Mouse (Mus musculus) stomach, embryonic 16.5 days (tissue): ENCODE measurements around the gene Nipsnap3b. TPM values are rescaled to one million over a fixed set of nuclear protein-coding genes. Genes with fewer than 3 reads are reported as not detected.

Experiments used
- ATAC-seq: fragments of 200-750 bp; cut with Nextera tagmentation; 2 replicates; pipeline ENCODE4 v1.8.0; 2017; ENCODE audit warnings: moderate number of reproducible peaks, moderate TSS enrichment; ENCODE audit not compliant: insufficient read depth, low FRiP score
- H3K27ac ChIP-seq: fragments of 300-500 bp; sonication (generic); 2 replicates; pipeline ENCODE4 v1.5.1; 2014; ENCODE audit warnings: low read length
- H3K27me3 ChIP-seq: fragments of 300-500 bp; sonication (generic); 2 replicates; pipeline ENCODE4 v1.6.1; 2014; ENCODE audit warnings: low read length, control low read depth, mixed read lengths; ENCODE audit not compliant: control insufficient read depth, insufficient read depth
- H3K36me3 ChIP-seq: fragments of 300-500 bp; sonication (generic); 2 replicates; pipeline ENCODE4 v1.6.1; 2014; ENCODE audit warnings: low read length; ENCODE audit not compliant: control insufficient read depth, insufficient read depth
- H3K4me1 ChIP-seq: fragments of 300-500 bp; sonication (generic); 2 replicates; pipeline ENCODE4 v1.6.1; 2014; ENCODE audit warnings: low read length, control low read depth, mixed read lengths; ENCODE audit not compliant: control insufficient read depth, insufficient read depth
- H3K4me2 ChIP-seq: fragments of 300-500 bp; sonication (generic); 2 replicates; pipeline ENCODE4 v1.6.1; 2014; ENCODE audit warnings: low read depth, low read length, mixed read lengths
- H3K4me3 ChIP-seq: fragments of 300-500 bp; sonication (generic); replicated peaks from 2 replicates; pipeline ENCODE4 v1.5.1; 2014; ENCODE audit warnings: mild to moderate bottlenecking, low read length
- H3K9ac ChIP-seq: fragments of 300-500 bp; sonication (generic); 2 replicates; pipeline ENCODE4 v1.6.1; 2014; ENCODE audit warnings: low read length
- H3K9me3 ChIP-seq: fragments of 300-500 bp; sonication (generic); replicated peaks from 2 replicates; pipeline ENCODE4 v1.6.1; 2016; ENCODE audit warnings: low read length, control low read depth; ENCODE audit not compliant: control insufficient read depth
- WGBS: fragments of 180-500 bp; shearing (Covaris S2); extraction: QIAGEN DNeasy Blood & Tissue Kit; methylation state at CpG from one replicate; pipeline ENCODE4 v1.1.7; 2014; 5-methylcytosine and 5-hydroxymethylcytosine counted together
- polyA plus RNA-seq: library from polyadenylated mRNA; unstranded; fragments of >200 nt; fragmentation: Nextera tagmentation; extraction: Ambion mirVana; gene quantifications from 2 replicates; pipeline ENCODE4 v1.2.1, GENCODE M21; 2015

Gene Nipsnap3b
- polyA plus RNA-seq, 1 experiment from 2014 or later, result 93.0 TPM

DNA sequence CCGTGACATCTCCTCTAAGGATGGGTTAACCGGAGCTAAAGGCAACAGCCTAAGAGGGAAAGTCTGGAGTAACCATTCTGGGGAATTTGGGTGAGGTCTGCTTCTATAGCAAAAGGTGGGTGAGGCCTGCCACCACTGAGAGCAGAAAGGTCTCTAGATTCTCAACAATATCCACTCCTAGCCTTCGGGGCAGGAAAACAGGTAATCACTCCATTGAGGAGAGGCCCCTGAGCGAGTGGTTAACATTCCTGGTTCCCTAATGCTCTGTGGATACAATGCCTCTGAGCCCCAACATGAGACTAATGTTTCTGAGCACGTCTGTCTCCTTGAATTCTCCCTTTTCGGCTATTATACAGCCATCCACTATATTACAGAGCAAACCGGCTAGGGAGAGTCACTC lies 2.7 kb downstream of the Nipsnap3b start:
- Histone ChIP-seq H3K4me2 (no peak overlapping the region), H3K9ac (no peak overlapping the region), H3K4me3 (no peak overlapping the region), H3K36me3 (peaks cover 22% of the 10 kb centered on the region), H3K9me3 (peaks cover 5% of the 10 kb centered on the region; the same call in 1 of the 2 replicates), H3K27me3 (no peaks in the 10 kb centered on the region), H3K4me1 (peaks cover 6% of the 10 kb centered on the region; the same call in 1 of the 2 replicates), H3K27ac (no peak overlapping the region)
- ATAC-seq, result no peak
- WGBS, result 88% methylated on average over 7 of the region's 7 CpGs

DNA sequence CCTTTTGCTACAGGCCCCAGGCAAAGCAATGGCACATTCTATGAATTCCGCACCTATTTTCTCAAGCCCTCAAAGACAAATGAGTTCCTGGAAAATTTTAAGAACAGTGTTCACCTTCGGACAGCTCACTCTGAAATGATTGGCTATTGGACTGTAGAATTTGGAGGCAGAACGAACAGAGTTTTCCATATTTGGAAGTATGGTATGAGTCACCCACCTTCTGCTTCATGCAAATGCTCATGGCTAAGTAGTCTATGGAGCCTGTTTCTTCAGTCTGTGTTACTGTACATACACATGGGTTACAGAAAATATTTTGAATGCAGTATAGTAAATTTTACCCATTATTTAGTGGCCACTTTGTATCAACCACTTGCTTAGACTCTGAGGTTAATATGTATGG lies 3.3 kb downstream of the Nipsnap3b start:
- H3K36me3 ChIP-seq, result peaks cover 22% of the 10 kb centered on the region
- no peaks in the 10 kb centered on the region for H3K27me3 ChIP-seq
- no peak overlapping the region for H3K4me2 ChIP-seq
- H3K27ac ChIP-seq, result no peak overlapping the region
- H3K9ac ChIP-seq, result no peak overlapping the region
- peaks cover 5% of the 10 kb centered on the region; the same call in 1 of the 2 replicates for H3K9me3 ChIP-seq
- WGBS, result 92% methylated on average over 3 of the region's 3 CpGs
- no peak for ATAC-seq
- H3K4me1 ChIP-seq, result peaks cover 6% of the 10 kb centered on the region; the same call in 1 of the 2 replicates
- no peak overlapping the region for H3K4me3 ChIP-seq

DNA sequence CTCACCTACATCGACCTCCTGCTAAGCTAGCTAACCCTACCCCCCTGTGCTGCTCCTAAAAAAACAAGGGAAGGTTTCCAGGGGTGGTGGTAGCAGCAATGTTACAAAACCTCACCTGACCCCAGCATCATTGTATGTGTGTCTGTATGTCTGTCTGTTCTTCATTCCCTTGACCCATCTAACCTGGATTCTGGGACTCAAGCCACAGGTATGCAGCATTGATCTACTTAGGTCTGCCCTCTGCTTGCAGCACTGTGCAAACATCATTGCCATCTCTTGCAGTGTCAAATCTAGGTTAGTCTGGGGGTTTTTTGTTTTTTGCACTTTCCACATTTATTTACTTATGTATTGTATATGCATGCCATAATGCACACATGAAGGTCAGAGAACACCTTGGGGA lies 6.7 kb downstream of the Nipsnap3b start:
- no peak for ATAC-seq
- H3K4me2 ChIP-seq, result no peak overlapping the region
- peaks cover 5% of the 10 kb centered on the region; the same call in 1 of the 2 replicates for H3K9me3 ChIP-seq
- H3K4me1 ChIP-seq, result no peaks in the 10 kb centered on the region
- H3K9ac ChIP-seq, result no peak overlapping the region
- H3K27me3 ChIP-seq, result no peaks in the 10 kb centered on the region
- peaks cover 41% of the 10 kb centered on the region for H3K36me3 ChIP-seq
- no peak overlapping the region for H3K27ac ChIP-seq
- H3K4me3 ChIP-seq, result no peak overlapping the region
- 83% methylated on average over 1 of the region's 1 CpGs for WGBS

DNA sequence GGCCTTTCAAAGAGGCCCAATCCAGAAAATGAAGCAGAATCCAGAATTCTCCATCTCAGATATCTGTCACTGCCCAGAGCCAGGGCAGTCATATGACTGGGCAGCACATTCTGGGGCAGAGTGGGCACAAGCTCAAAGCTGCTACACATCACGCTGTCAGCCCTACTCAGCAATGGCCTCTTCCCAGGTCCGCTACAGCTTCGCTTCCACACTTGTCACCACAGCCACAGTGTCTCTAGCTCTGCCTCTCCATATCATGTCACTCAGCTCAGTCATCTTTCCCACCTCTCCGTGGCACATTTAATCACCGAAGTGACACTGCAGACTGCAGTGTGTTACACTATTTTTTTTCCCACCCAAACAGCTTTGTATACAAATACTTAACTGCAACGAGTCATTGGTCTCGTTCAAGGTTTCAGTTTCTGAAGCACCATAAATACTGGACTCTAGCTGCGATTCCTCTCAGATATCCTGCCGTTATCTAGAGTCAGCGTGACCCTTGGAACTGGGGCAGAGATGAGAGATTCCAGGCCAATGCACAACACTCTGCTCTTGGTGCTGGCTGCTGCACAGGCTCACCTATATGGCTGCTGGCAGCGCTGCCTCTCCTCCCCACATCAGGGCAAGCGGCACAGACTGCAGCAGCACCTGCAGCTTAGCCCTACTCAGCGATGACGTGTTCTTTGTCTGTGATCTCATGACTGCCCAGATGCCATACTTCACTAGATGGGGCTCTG lies 11.7 kb downstream of the Nipsnap3b start:
- H3K27ac ChIP-seq, result no peak overlapping the region
- no peak overlapping the region for H3K4me2 ChIP-seq
- H3K4me1 ChIP-seq, result no peaks in the 10 kb centered on the region
- ATAC-seq, result no peak; the same call in 1 of the 2 replicates
- 87% methylated on average over 14 of the region's 14 CpGs for WGBS
- H3K9ac ChIP-seq, result no peak overlapping the region
- peaks cover 25% of the 10 kb centered on the region; the same call in 1 of the 2 replicates for H3K36me3 ChIP-seq
- no peaks in the 10 kb centered on the region for H3K9me3 ChIP-seq
- no peak overlapping the region for H3K4me3 ChIP-seq
- no peaks in the 10 kb centered on the region for H3K27me3 ChIP-seq

DNA sequence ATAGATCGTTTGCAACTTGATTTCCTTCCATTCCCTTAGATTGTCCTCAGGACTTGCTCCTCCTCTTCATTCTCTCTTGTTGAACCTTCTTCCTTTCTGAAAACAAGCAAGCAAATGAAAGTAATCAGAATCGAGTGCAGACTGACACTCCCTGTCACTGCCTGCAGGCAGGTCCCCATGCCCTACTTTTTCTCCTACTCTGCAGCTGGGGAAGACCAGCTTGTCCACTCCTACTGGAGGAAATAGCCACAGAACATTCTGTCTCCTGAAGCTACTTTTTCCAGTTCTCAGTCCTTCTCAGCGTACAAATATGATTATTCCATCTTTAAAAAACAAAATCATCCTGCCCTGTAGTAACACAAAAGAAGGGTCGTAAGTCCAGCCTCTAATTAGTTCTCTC lies 12.7 kb downstream of the Nipsnap3b start:
- H3K4me3 ChIP-seq, result no peak overlapping the region
- H3K4me1 ChIP-seq, result no peaks in the 10 kb centered on the region
- H3K4me2 ChIP-seq, result no peak overlapping the region
- H3K27me3 ChIP-seq, result no peaks in the 10 kb centered on the region
- WGBS, result 84% methylated on average over 4 of the region's 4 CpGs
- no peak overlapping the region for H3K27ac ChIP-seq
- H3K9me3 ChIP-seq, result no peaks in the 10 kb centered on the region
- ATAC-seq, result no peak
- peaks cover 25% of the 10 kb centered on the region; the same call in 1 of the 2 replicates for H3K36me3 ChIP-seq
- H3K9ac ChIP-seq, result no peak overlapping the region

DNA sequence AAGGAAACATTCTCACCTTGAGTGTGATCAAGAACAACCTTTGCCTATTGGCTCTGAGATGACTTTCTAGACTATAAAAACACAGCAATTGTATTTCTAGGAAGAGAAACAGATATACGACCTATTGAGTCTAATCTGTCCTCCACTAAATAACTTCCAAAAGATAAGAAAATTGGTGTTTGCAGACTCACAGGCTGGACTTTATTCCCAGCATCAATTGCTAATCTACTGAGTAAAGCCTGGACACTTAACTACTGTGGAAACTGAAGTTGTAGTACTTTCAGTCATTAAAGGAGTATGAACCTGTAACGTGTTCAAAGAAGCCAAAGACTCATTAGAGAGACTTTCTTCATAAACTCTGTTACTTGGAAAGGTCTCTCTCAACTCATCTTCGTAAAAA lies 16.1 kb downstream of the Nipsnap3b start:
- Histone ChIP-seq H3K9ac (no peak overlapping the region), H3K4me3 (no peak overlapping the region), H3K9me3 (no peaks in the 10 kb centered on the region), H3K36me3 (peaks cover 12% of the 10 kb centered on the region; the same call in 1 of the 2 replicates), H3K4me2 (no peak overlapping the region), H3K27ac (no peak overlapping the region), H3K4me1 (no peaks in the 10 kb centered on the region), H3K27me3 (no peaks in the 10 kb centered on the region)
- ATAC-seq, result no peak
- 84% methylated on average over 3 of the region's 3 CpGs for WGBS

DNA sequence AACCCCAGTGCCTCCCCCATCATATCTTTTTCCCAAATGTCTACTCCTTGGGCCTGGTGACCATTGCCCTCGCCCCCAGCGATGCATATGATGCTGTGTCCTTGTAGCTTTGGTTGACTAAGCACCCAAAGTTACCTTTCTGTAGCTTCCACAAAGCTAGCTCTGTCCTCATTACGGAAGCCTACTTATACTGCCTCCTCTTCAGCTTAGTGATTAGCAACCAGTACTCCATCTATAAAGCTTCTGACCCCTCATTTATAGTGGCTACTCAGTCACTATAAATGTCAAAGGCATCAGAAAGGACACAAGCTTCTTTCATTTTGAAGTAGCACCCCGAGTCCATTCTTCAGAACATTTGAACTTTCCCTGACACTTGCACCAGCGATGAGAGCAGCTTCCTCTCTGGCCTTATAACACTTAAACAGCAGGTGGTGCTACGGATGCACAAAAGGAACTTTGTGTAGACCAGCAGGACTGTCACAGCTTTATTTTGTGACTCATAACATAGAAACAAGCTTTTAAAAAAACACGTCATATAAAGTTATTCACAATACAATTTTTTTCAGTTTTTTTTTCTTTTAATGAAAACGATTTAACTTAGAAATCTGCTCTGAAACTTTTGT lies 18.8 kb downstream of the Nipsnap3b start:
- H3K27me3 ChIP-seq, result no peaks in the 10 kb centered on the region
- no peak overlapping the region for H3K9ac ChIP-seq
- H3K27ac ChIP-seq, result no peak overlapping the region
- no peak overlapping the region for H3K4me3 ChIP-seq
- no peaks in the 10 kb centered on the region for H3K4me1 ChIP-seq
- no peak for ATAC-seq
- WGBS, result 55% methylated on average over 8 of the region's 8 CpGs
- H3K36me3 ChIP-seq, result no peaks in the 10 kb centered on the region
- no peak overlapping the region for H3K4me2 ChIP-seq
- no peaks in the 10 kb centered on the region for H3K9me3 ChIP-seq

DNA sequence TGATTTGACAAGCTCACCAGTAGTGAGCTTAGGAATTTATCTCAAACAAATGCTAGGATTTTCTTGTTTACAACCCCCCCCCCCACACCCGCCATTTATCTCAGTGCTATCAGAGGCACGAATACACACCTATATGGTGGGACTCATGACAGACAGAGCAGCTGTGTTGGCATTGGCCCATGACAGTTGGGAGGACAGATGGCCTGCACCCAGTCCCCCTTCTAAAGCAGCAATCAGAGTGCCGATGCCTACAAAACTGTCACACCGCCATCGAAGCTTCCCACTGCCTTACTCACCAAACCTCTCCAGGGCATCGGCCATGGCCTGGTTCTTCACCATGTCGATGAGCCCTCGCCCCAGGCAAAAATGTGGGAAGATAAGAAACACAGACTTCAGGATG lies 32.1 kb downstream of the Nipsnap3b start:
- Histone ChIP-seq H3K27ac (no peak overlapping the region), H3K4me2 (no peak overlapping the region), H3K4me1 (no peaks in the 10 kb centered on the region), H3K4me3 (no peak overlapping the region), H3K9ac (no peak overlapping the region), H3K27me3 (no peaks in the 10 kb centered on the region), H3K9me3 (no peaks in the 10 kb centered on the region), H3K36me3 (0 out of 2 replicates have a peak, but pooled peaks cover 3% of the 10 kb centered on the region)
- no peak for ATAC-seq
- WGBS, result 84% methylated on average over 8 of the region's 8 CpGs

DNA sequence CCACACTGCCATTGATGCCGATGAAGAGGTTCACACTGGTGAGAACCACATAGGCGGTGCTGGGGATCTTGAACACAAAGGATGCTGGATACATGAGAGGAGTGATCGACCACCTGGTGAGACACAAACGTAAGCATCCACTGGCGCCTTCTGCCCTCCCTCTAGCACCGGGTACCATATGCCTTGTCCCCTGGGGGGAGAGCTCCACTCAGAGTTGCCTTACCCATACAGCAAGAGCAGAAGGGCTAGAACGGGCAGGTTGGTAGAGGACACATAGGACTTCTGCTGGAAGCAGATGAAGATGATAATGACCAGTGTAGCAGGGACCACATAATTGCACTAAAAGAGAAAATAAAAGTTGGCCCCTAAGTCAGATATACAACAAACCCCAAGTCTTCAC lies 34.1 kb downstream of the Nipsnap3b start:
- no peak overlapping the region for H3K9ac ChIP-seq
- no peak overlapping the region for H3K27ac ChIP-seq
- H3K9me3 ChIP-seq, result no peaks in the 10 kb centered on the region
- no peaks in the 10 kb centered on the region for H3K27me3 ChIP-seq
- no peak for ATAC-seq
- H3K4me2 ChIP-seq, result no peak overlapping the region
- no peaks in the 10 kb centered on the region for H3K4me1 ChIP-seq
- 0 out of 2 replicates have a peak, but pooled peaks cover 3% of the 10 kb centered on the region for H3K36me3 ChIP-seq
- WGBS, result 82% methylated on average over 7 of the region's 7 CpGs
- H3K4me3 ChIP-seq, result no peak overlapping the region
